Mouse (Mus musculus): ENCODE measurements around the gene Daxx. TPM values are rescaled to one million over a fixed set of nuclear protein-coding genes. Genes with fewer than 3 reads are reported as not detected.
"Not testable (repeated sequence)": the region's sequence is repeated elsewhere in the genome, so short reads cannot be mapped to it uniquely, and the experiment has no call there.

The Daxx gene
- polyA plus RNA-seq, 3 experiments from 2014 or later: 101 to 116 (median 102) TPM

DNA sequence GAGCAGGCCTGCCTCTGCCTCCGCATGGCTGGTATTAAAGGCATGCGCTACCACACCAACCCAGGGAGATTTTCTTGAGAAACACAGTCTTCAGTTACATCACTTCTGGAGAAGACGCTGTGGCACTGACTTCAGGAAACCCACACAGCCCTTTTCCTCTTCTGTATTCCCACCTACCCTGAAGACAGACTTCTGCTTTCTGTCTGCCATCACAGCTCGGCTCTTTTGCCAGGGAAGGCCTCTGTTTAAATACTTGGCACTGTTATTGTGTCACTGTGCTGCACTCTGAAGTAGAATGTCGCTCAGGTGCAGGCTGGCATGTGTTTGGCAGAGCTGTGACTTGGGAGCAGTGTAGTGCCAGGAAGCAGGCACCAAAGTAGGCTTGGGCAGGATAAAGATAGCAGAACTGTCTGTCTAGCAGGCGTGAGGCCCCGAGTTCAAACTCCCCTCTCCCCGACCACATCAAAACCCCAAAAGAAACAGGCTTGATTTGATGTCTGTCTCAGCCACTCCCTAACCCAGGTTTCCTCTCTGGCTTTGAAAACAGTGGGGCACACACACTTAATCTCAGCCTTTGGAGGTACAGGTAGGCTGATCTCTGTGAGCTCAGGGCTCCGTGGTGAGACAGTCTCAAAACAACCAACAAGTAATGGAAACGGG is 38.3 kb downstream of the Daxx start:
- peak; percentile 40 for ATAC-seq

DNA sequence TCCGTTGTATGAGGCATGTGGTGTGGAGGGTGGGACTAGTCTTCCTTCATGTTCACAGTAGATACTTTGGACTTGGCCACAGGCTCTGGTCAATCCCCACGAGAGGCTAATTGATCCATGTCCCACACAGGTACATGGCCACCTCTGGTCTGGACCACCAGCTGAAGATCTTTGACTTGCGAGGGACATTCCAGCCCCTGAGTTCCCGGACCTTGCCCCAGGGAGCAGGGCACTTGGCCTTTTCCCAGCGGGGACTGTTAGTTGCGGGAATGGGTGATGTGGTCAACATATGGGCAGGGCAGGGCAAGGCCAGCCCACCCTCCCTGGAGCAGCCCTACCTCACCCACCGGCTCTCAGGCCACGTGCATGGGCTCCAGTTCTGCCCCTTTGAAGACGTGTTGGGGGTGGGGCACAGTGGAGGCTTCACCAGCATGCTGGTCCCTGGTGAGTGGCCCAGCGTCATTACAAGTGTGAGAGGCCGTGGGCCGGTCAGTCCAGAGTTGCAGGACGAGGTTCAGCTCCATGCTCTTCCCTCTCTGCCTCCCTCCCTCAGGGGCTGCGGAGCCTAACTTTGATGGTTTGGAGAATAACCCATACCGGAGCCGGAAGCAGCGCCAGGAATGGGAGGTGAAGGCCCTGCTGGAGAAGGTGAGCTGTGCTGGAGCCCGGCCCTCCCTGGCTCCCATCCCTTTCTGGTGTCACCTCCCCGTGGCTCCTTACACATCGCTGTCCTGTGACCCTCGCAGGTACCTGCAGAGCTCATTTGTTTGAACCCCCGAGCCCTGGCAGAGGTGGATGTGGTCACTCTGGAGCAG is 39.1 kb downstream of the Daxx start:
- no peak for ATAC-seq

- no peak for ATAC-seq
Observed at GRCm38 (mm10) chr17:33948905-33949537, 39.8 kb downstream of the Daxx start.

DNA sequence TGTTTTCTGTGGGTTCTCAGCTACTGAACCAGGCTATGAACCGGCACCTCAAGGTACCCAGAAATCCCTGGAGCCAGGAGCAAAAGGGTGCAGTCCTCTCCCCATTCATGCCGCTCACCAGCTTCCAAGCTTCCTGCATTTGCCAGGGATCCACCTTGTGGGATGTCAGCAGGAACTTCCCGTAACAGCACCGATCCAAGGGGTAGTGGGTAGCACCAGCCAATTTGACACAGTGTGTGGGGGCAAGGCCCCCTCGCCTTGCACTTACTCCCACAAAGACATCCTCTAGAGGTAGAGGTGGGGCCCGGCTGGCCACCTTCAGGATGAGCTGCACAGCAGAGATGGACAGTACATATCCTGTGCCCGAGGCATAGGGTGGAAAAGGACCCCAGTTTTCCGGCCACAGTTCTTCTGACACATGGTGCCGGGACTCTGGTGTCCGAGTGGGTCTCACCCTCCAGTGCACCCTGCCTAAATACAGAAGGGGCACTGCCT is 41.0 kb downstream of the Daxx start:
- ATAC-seq: no peak

DNA sequence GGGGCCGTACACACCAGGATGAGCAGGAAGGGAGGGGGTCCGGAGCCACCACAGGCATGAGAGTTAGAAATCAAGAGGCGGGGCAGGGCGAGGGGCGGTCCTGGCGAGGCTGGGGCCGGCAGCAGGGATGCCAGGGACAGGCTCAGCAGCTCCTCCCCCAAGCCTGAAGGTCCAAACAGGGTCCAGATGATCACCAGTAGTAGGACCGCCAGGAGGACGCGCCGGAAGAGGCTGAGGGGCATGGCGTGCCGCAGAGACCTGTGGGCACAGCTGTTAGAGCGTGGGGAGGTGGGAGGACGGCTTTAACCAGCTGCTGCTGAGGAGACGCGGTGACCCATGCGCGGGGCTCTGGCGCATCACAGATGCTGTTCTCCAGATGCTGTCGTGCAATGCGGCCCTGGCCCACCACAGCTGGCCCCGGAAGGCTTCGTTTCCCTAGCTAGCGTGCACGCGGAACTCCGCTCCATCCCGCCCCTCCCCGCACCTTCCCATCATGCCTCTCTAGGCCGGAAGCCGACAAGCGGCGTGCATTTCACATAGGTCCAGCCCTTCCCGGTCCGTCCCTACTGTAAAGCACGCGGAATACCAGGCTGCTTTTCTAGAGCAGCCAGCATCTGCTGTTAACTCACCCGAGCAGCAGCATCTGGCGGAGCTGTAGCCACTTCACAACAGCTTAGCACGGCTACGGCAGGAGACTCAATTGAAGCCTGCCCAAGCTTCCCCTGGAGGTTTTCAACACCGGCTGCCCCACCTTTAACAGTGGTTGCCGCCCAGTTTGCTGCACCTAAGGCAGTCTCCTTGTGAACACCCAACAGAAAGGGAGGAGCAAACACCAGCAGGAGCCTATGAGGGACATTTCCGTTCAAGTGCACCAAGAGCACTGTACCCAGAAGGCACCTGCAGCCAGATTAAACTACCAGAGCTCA is 42.1 kb downstream of the Daxx start, which contains the start of gene B3galt4:
Gene B3galt4, minus strand, starts transcription at position 468 of the 926 bp plus-strand sequence.
- peak; percentile 66 for ATAC-seq

GRCm38 (mm10) chr17:33952015-33952414 is 42.8 kb downstream of the Daxx start:
- not testable (repeated sequence) for ATAC-seq

DNA sequence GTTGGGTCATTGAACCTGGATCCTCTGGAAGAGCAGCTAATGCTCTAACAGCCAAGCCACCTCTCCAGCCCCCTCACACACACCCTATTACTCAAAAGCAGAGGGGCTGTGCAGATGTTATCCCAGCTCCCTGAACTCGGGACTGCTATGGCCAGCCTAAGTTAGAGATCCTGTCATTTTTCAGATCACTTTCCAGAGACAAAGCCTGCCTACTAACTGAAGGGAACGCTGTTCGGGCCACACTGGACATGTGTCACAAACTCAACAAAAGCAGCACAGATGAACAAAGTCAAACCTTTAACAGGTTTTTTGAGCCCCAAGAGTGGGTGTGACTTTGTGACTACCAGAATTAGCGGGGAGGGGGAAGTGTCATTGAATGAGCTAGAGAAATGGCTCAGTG is 43.7 kb downstream of the Daxx start:
- ATAC-seq: no peak

DNA sequence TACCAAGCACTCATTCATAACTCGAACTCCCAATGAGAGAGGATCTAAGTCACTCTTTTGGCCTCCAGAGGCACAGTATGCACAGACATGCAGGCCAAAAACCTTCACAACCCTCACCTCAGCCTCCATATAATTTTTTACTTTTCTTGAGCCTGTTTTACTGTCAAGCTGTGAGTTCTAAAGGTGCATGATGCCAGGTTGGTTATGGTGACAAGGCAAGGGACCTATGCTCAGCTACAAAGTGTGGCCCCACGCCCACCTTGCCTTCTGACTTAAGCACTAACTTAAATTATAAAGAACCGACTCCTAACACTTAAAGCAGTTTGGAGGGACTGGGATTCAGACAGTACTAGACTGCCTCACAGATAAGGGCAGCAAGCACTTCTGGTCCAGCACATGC is 44.1 kb downstream of the Daxx start:
- ATAC-seq: no peak

GRCm38 (mm10) chr17:33953961-33954565 is 44.8 kb downstream of the Daxx start:
- no peak for ATAC-seq

GRCm38 (mm10) chr17:33954646-33955554 is 45.7 kb downstream of the Daxx start:
- peak; percentile 3 for ATAC-seq

DNA sequence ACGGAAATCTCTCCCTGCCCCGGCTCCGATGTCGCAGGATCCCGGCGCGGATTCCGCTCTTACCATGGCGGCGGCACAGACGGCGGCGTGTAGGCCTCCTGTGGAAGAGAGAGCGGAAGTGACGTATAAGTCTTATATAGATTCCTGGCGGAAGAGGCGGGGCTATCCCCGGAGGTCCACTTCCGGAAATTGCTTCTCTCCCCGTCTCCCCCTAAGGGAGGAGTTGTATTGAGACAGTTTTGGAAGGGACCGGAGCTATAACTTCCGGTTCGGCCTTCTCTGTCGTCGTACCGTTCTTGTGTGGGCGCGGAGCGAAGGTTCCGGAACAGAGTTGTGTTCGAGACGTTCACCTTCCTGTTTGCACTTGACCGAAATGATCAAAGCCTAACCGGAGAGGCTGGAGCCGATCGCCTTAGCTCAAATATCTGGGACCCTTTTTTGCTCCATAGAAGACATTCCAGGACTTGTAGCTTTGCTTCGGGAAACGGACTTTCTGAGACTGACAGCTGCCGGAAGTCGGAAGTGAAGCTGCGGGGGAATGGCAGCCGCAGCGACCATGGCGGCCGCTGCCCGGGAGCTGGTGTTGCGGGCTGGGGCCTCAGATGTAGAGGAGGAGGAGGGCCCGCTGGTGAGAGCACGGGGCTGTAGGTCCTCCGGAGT is 46.5 kb downstream of the Daxx start, which contains the start of the genes Vps52 and Rps18:
Gene Vps52, plus strand, starts transcription at position 258 of the 660 bp plus-strand sequence.
Gene Rps18, minus strand, starts transcription at position 447 of the 660 bp plus-strand sequence.
- peak; percentile 81 for ATAC-seq

GRCm38 (mm10) chr17:33956336-33956735 is 47.1 kb downstream of the Daxx start:
- ATAC-seq: no peak

DNA sequence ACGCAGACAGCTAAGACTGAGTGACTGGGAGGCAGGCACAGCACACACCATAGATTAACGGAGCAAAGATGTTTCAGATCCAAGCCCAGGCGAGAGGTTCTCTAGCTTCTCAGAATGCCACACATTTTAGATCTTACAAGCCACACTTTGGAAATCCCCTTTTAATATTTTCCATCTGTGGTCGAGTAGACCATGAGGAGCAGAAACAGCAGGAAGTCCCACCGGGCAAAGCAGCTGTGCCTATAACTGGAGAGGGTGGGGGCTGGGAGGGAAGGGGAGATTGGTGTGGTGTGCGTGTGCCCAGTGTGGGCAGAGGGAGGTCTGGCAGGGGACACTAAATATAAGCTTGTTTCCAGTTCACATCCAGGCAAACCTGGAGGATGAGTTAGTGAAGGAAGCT is 48.3 kb downstream of the Daxx start:
- ATAC-seq: no peak

DNA sequence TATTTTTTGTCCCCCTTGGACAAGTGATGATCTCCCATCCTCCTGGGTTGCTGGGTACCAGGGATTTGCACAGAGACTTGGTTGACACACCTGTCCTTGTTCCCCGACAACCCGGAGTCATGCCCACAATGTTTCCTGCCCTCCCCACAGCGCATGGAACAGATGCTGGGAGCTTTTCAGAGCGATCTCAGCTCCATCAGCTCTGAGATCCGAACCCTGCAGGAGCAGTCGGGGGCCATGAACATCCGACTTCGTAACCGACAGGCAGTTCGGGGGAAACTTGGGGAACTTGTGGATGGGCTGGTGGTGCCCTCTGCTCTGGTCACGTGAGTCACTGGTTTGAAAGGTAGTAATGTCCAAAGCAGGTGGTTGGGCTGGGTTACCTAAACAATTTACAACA is 49.2 kb downstream of the Daxx start:
- ATAC-seq: no peak

DNA sequence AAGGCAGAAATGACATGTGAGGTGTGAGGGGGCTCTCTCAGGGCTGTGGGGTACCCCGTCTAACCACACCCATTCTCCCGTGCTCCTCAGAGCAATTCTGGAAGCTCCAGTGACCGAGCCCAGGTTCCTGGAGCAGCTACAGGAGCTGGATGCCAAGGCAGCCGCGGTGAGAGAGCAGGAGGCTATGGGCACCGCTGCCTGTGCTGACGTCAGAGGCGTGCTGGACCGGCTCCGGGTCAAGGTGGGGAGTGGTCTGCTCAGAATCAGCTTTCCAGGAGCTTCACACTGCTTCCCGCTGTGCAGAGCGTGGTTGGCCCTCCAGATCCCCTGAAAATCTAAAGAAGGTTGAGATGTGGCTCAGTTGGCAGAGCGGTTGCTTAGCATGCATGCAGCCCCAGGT is 49.9 kb downstream of the Daxx start:
- ATAC-seq: no peak

DNA sequence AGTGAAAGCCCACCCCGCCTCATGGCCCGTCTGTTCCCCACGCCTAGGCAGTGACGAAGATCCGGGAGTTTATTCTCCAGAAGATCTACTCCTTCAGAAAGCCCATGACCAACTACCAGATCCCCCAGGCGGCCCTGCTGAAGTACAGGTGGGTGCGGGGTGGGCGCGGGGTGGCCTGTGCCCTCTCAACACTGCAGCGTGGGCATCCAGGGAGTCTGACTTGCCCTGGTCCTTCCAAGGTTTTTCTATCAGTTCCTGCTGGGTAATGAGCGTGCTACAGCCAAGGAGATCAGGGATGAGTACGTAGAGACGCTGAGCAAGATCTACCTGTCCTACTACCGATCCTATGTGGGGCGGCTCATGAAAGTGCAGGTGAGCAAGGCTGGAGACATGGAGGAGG is 50.7 kb downstream of the Daxx start:
- ATAC-seq: no peak

DNA sequence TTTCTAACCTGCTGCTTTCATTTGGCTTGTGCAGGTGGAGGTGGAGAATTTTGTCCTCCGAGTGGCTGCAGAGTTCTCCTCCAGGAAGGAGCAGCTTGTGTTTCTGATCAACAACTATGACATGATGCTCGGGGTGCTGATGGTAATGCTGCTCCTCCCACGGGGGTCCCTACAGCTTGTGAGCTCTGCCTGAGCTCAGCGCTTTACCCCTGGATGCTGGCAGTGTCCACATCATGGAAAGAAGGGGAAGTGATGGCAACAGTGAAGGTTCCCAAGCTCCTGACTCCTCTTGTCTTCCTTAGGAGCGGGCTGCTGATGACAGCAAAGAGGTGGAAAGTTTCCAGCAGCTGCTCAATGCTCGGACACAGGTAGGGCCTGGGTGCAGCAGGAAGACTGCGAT is 53.7 kb downstream of the Daxx start:
- no peak for ATAC-seq
